Mouse (Mus musculus): ENCODE measurements around the gene Gm20807.
"Not testable (repeated sequence)": the region's sequence is repeated elsewhere in the genome, so short reads cannot be mapped to it uniquely, and the experiment has no call there.

The Gm20807 gene

GRCm38 (mm10) chrY:13042591-13042990, at the start of gene Gm20807:
Gm20807 (plus strand) TSS chrY:13042891.
- DNase-seq (ENCODE audit: low read depth, low spot score) = not testable (repeated sequence)

Measured in retina, postnatal 7 days (tissue).